Mouse (Mus musculus) C2C12 (cell line): Measurements from ENCODE around the gene Sowahc. TPM values are rescaled to one million over a fixed set of nuclear protein-coding genes. Genes with fewer than 3 reads are reported as not detected.

ENCODE experiments used
- H3K27me3 ChIP-seq: one replicate; pipeline ENCODE4 v1.6.1; 2011; ENCODE audit not compliant: control insufficient read depth, insufficient read depth, insufficient read length
- H3K36me3 ChIP-seq: one replicate; pipeline ENCODE4 v1.6.1; 2011; ENCODE audit not compliant: control insufficient read depth, insufficient read depth
- H3K4me3 ChIP-seq: one replicate; pipeline ENCODE4 v1.5.1; 2011; ENCODE audit warnings: mild to moderate bottlenecking, control low read depth; ENCODE audit not compliant: poor library complexity, insufficient read depth, severe bottlenecking
- H3K79me2 ChIP-seq: one replicate; pipeline ENCODE4 v1.6.1; 2011; ENCODE audit not compliant: control insufficient read depth, insufficient read depth
- H3K79me3 ChIP-seq: one replicate; pipeline ENCODE4 v1.6.1; 2011; ENCODE audit warnings: low read depth, control low read depth
- H3ac ChIP-seq: one replicate; pipeline ENCODE3; 2011; ENCODE audit warnings: low read depth; ENCODE audit not compliant: control insufficient read depth, insufficient read length
- CEBPB ChIP-seq: IDR thresholded peaks from one replicate; pipeline ENCODE4 v1.6.1; 2011; ENCODE audit warnings: low read depth, mild to moderate bottlenecking, control low read depth, moderate library complexity
- CTCF ChIP-seq: IDR thresholded peaks from one replicate; pipeline ENCODE4 v1.5.1; 2011; ENCODE audit not compliant: control insufficient read depth, insufficient read depth, insufficient read length
- FOSL1 ChIP-seq: IDR thresholded peaks from one replicate; pipeline ENCODE4 v1.8.0; 2011; ENCODE audit warnings: mild to moderate bottlenecking, low read length; ENCODE audit not compliant: poor library complexity, insufficient read depth, severe bottlenecking
- MAX ChIP-seq: IDR thresholded peaks from one replicate; pipeline ENCODE4 v1.6.1; 2011; ENCODE audit warnings: mild to moderate bottlenecking, control low read depth
- MYOD1 ChIP-seq: IDR thresholded peaks from one replicate; pipeline ENCODE4 v1.6.1; 2011; ENCODE audit warnings: low read depth; ENCODE audit not compliant: control insufficient read depth, insufficient read length
- MYOG ChIP-seq: IDR thresholded peaks from one replicate; pipeline ENCODE4 v1.6.1; 2011; ENCODE audit not compliant: control insufficient read depth, insufficient read length; ENCODE audit errors: extremely low read depth
- USF1 ChIP-seq: IDR thresholded peaks from one replicate; pipeline ENCODE4 v1.6.1; 2011; ENCODE audit warnings: low read depth, mild to moderate bottlenecking, control low read depth, moderate library complexity
- long read RNA-seq, 2 experiments: library from polyadenylated mRNA; unstranded; transcript quantifications; one replicate each; pipeline ENCODE4 v2.0.0; 2019 to 2020
- polyA plus RNA-seq: library from polyadenylated mRNA; unstranded; fragments of >200 nt; fragmentation: generic; extraction: Trizol; gene quantifications from one replicate; pipeline ENCODE4 v1.2.1, GENCODE M21; 2012; ENCODE audit warnings: missing spikeins

The Sowahc gene
- polyA plus RNA-seq: 2.2 TPM
- long read RNA-seq, experiment 1, full-length matches to known transcripts: 1 of 1 reads
- long read RNA-seq, experiment 1, partial matches to known transcripts: 0 of 1 reads
- long read RNA-seq, experiment 1, other reads (novel, unspliced or antisense): 0 of 1 reads
- long read RNA-seq, experiment 2, full-length matches to known transcripts: 22 of 23 reads
- long read RNA-seq, experiment 2, partial matches to known transcripts: 0 of 23 reads
- long read RNA-seq, experiment 2, other reads (novel, unspliced or antisense): 1 of 23 reads

DNA sequence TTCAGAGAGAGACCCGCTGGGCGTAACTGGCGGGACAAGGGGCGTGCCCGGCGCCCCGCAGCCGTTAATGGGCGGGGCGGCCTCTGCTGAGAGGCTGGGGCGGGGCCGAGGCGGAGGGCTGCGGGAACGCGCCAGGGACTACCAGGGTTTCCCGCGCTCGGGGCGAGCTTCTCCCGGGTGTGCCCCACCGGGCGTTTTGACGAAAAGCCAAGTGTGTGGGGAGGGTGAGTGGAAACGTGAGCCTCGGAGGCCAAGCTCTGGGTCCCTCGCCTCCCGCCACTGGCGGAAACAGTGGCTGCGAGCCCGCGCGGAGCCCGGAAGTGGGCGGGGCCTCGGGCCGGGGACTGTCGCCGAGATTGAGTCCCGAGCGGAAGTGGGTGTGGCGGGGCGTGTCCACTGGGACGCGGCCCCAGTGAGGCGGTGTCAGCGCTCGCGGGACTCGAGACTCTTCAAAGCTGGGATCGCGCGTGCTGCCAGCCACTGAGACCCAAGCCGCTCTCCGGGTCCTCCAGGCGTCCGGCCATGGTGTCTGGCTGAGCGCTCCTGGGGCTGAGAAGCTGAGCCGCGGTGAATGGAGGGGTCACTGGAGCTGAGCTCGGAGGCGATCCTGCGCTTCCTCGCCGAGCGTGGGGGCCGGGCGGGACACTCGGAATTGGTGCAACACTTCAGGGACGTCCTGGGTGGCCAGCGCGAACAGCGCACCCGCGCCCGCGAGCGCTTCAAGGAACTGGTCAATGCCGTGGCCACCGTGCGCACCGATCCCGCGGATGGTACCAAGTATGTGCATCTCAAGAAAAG is at the start of gene Sowahc, which contains the start of gene Sept10:
Sowahc (plus strand) TSS at position 481 of the 798 bp plus-strand sequence.
Sept10 (minus strand) TSS at position 375 of the 798 bp plus-strand sequence.
- H3K27me3 ChIP-seq: no peaks in the 10 kb centered on the region
- peak within 1 kb of the TSS; percentile 84 for H3ac ChIP-seq
- TF ChIP-seq USF1: no peak
- no peak for TF ChIP-seq CTCF
- no peak for TF ChIP-seq MYOG
- no peak for TF ChIP-seq MYOD1
- TF ChIP-seq CEBPB: no peak
- no peak for TF ChIP-seq FOSL1
- no peak for TF ChIP-seq MAX
- H3K79me2 ChIP-seq: peaks cover 85% of the 10 kb centered on the region
- peak within 1 kb of the TSS; percentile 75 for H3K4me3 ChIP-seq
- H3K36me3 ChIP-seq: peaks cover 8% of the 10 kb centered on the region
- H3K79me3 ChIP-seq: peaks cover 32% of the 10 kb centered on the region

DNA sequence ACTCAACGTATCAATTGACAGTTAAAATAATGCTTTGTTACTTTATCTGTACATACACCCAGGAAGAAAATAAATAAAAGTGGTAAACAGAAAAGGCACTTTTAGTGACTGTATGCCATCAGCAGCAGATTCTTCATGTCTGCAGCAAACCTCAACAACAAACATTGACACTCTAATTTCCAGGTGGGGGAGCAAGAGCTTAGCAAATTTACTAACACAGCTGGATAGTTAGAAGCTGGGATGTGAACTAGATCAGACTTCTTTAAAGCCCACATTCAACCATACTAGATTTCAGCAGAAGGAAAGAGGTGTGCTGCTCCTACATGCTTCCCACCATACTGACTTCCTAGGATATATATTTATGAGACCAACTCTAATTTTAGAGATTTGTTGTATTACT is 49.2 kb upstream of the Sowahc start:
- Histone ChIP-seq H3K4me3 (no peak overlapping the region), H3ac (no peak overlapping the region), H3K36me3 (peaks cover 33% of the 10 kb centered on the region), H3K79me3 (no peaks in the 10 kb centered on the region), H3K79me2 (no peaks in the 10 kb centered on the region), H3K27me3 (no peaks in the 10 kb centered on the region)
- TF ChIP-seq CTCF (no peak), MAX (no peak), MYOD1 (no peak), CEBPB (no peak), USF1 (no peak), FOSL1 (no peak), MYOG (no peak)

DNA sequence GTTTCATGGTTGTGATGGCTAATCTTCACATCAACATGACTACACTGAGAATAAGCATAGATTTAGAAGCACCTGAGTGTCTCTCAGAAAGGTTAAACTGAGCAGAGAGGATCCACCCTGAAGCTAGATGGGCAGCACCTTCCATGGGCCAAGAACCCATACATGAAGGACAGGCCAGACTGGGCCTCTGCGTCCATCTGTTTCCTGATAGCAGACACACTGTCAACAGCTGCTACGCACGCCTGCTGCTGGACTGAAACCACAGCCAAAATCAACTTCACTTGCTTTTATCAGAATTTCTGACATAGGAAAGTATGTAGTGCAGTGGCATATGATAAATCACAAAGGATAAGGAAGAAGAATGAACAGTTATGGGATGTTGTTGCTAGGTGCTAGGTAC is 42.1 kb upstream of the Sowahc start:
- peaks cover 55% of the 10 kb centered on the region for H3K36me3 ChIP-seq
- H3K4me3 ChIP-seq: no peak overlapping the region

DNA sequence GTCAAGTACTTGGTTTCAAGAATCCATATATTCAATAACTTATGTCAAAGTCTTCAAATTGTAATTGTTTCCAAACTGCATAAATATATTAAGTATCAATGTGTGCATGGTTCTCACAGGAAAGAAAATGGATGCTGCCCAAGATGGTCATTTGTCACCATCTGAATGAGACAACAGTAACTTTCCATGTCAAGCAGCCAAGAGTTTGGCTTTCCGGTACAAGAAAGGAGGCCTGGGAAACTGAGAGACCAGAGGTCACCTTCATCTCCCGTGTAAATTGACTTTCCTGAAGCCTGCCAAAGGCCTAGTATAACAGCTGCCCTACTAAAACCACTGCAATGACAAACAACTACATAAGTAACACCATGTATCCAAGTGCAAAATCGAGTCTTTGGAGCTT is 39.4 kb upstream of the Sowahc start:
- Histone ChIP-seq H3K79me2 (no peaks in the 10 kb centered on the region), H3K4me3 (no peak overlapping the region), H3ac (no peak overlapping the region), H3K36me3 (peaks cover 59% of the 10 kb centered on the region), H3K79me3 (no peaks in the 10 kb centered on the region), H3K27me3 (no peaks in the 10 kb centered on the region)
- TF ChIP-seq MYOD1 (no peak), FOSL1 (no peak), CEBPB (no peak), CTCF (no peak), MYOG (no peak), MAX (no peak), USF1 (no peak)

More for the DNA sequence above, 42.1 kb upstream of the Sowahc start:
- Histone ChIP-seq H3ac (no peak overlapping the region), H3K27me3 (no peaks in the 10 kb centered on the region), H3K79me2 (no peaks in the 10 kb centered on the region), H3K79me3 (no peaks in the 10 kb centered on the region)
- no peak for TF ChIP-seq MYOD1
- TF ChIP-seq CEBPB: no peak
- TF ChIP-seq CTCF: no peak
- TF ChIP-seq USF1: no peak
- TF ChIP-seq MAX: no peak
- no peak for TF ChIP-seq MYOG
- no peak for TF ChIP-seq FOSL1

DNA sequence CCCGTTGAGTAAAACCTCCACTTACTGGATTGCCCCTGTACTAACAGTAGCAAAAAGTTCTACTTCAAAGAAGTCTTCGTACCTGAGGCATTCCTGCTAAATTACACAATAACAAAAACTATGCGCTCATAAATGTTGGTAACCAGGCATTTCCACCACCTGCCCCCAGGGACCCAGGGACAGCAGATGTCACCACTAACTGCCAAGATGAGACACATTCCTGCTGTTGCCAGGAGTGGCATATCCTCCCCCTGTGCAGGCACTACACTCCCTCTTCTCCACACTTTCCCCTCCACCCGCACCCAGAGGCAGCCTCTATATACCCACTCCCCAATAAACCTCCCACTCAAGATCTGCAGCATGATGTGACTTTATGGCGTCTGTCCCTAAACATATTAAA is 26.9 kb upstream of the Sowahc start:
- H3K36me3 ChIP-seq: peaks cover 15% of the 10 kb centered on the region
- H3K27me3 ChIP-seq: no peaks in the 10 kb centered on the region
- H3K79me3 ChIP-seq: peaks cover 7% of the 10 kb centered on the region
- no peak overlapping the region for H3ac ChIP-seq
- H3K4me3 ChIP-seq: no peak overlapping the region
- peaks cover 35% of the 10 kb centered on the region for H3K79me2 ChIP-seq
- TF ChIP-seq MYOD1 (no peak), CTCF (no peak), FOSL1 (no peak), CEBPB (no peak), MAX (no peak), USF1 (no peak), MYOG (no peak)
